Mouse (Mus musculus) lung, adult 2 months (tissue): ENCODE results near the gene Stn1.

Experiments
- CTCF ChIP-seq: fragments of 200-500 bp; IDR thresholded peaks from 2 replicates; pipeline ENCODE4 v1.5.1; 2011; ENCODE audit warnings: mild to moderate bottlenecking, low read length, control low read depth; ENCODE audit not compliant: insufficient read depth
- POLR2A ChIP-seq: fragments of 200-500 bp; IDR thresholded peaks from 2 replicates; pipeline ENCODE4 v1.6.1; 2011; ENCODE audit warnings: low read depth, mild to moderate bottlenecking, control low read depth, low read length, borderline replicate concordance; ENCODE audit errors: extremely low read depth

DNA sequence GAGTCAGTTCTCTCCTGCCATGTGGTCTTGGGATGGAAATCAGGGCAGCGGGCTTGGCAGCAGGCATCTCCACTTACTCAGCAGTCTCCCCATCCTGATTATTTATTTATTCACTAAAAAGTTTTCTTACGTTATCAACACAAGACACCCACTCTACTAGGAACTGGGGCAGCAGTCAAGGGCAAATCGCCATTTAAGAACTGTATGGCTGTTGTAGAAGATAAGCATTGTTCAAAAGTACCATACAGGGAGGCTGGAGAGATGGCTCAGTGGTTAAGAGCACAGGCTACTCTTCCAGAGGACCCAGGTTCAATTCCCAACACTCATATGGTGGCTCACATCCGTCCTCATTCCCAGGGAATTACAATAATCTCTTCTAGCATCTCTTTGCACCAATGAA, 65.5 kb downstream of the Stn1 start:
- TF ChIP-seq CTCF (no peak), POLR2A (no peak)
